Comparison of ENCODE assay signal across 8 mouse cellular contexts in genomic region chr1:87696358-87696757, GRCm38 (mm10). TPM values are rescaled to one million over a fixed set of nuclear protein-coding genes. Genes with fewer than 3 reads are reported as not detected.
DNase-seq lines count a peak whose midpoint lies in the region; ATAC-seq and TF ChIP-seq lines count a peak whose summit lies in the region.

No protein-coding gene starts in this region.

- no peak for DNase-seq in layer of hippocampus, adult 2 months (ENCODE audit: low spot score in 2 of 2)
- no peak for DNase-seq in layer of hippocampus, adult 9-10 months (ENCODE audit: low spot score)
- DNase-seq in lung, adult 18-20 months, result peak; percentile 16 to 21
- DNase-seq in thymus, adult 2 months, result peak; percentile 47
- DNase-seq in left cerebral cortex, adult 9 months (ENCODE audit: low spot score in 2 of 2), result no peak
- DNase-seq in Muller cell, postnatal 12 days (ENCODE audit: inconsistent ontology term), result no peak

- no peak overlapping the region for H3K4me3 ChIP-seq in layer of hippocampus, adult 2 months
- no peak overlapping the region for H3K4me3 ChIP-seq in bone marrow, adult 2 months (replicated peaks; ENCODE audit: control insufficient read depth, low read depth, low read length)
- H3K4me3 ChIP-seq in thymus, adult 2 months (ENCODE audit: control insufficient read depth, insufficient read depth, low read length), result no peak overlapping the region

- WGBS in bone marrow, adult 2 months, result 69% methylated on average over 5 of the region's 5 CpGs
- 89% methylated on average over 5 of the region's 5 CpGs for WGBS in thymus, adult 2 months

- H3K4me1 ChIP-seq in bone marrow, adult 2 months (ENCODE audit: control insufficient read depth, insufficient read depth, low read length), result no peaks in the 10 kb centered on the region
- no peaks in the 10 kb centered on the region for H3K4me1 ChIP-seq in thymus, adult 2 months (replicated peaks; ENCODE audit: control insufficient read depth, insufficient read depth, low read length)

- TF ChIP-seq POLR2A in bone marrow, adult 2 months (IDR thresholded peaks at IDR 0.05; ENCODE audit: borderline replicate concordance, control insufficient read depth, low read depth, low read length), result no peak
- no peak for TF ChIP-seq POLR2A in thymus, adult 2 months (IDR thresholded peaks at IDR 0.05; ENCODE audit: control insufficient read depth, extremely low read depth, insufficient read depth, low read length, poor library complexity)

- peak; percentile 64 for TF ChIP-seq CTCF in layer of hippocampus, adult 2 months (conservative IDR thresholded peaks at IDR 0.05)
- TF ChIP-seq CTCF in bone marrow, adult 2 months (IDR thresholded peaks at IDR 0.05; ENCODE audit: control insufficient read depth, insufficient read depth, low read length), result peak; percentile 63
- peak; percentile 63; the same call in 1 of the 2 replicates for TF ChIP-seq CTCF in thymus, adult 2 months (IDR thresholded peaks at IDR 0.05; ENCODE audit: borderline replicate concordance, control insufficient read depth, extremely low read depth, insufficient read depth, low read length, poor library complexity)

- ATAC-seq in activated CD4-positive, CD25-positive, alpha-beta regulatory T cell, adult 4 months, result no peak

- H3K36me3 ChIP-seq in thymus, adult 2 months (ENCODE audit: control insufficient read depth, insufficient read depth, low read length), result peaks cover 60% of the 10 kb centered on the region

- H3K27ac ChIP-seq in layer of hippocampus, adult 2 months, result no peak overlapping the region
- no peak overlapping the region for H3K27ac ChIP-seq in bone marrow, adult 2 months (ENCODE audit: control insufficient read depth, insufficient read depth, low read depth, low read length, poor library complexity)
- H3K27ac ChIP-seq in thymus, adult 2 months (ENCODE audit: control insufficient read depth, insufficient read depth, low read length), result no peak overlapping the region

- H3K27me3 ChIP-seq in thymus, adult 2 months (ENCODE audit: control insufficient read depth, insufficient read depth, low read length), result no peaks in the 10 kb centered on the region

RNA-seq across cellular contexts. Expression of gene Atg16l1, which starts 59.3 kb away (rescaled TPM):
- 10 to 100 TPM; 66.2 to 71.9 TPM for total RNA-seq in layer of hippocampus, adult 2 months (2021)
- polyA plus RNA-seq in bone marrow, adult 2 months (2011; ENCODE audit: insufficient read depth, insufficient read length, low replicate concordance, missing spikeins), result 17.4 and 36.9 TPM in 2 replicates
- 37.2 and 41.2 TPM in 2 replicates for polyA plus RNA-seq in thymus, adult 2 months (2012; rRNA removed)
- 10 to 100 TPM; 14.7 to 18.7 TPM for polyA plus RNA-seq in activated CD4-positive, CD25-positive, alpha-beta regulatory T cell, adult 4 months (2017; shearing (Covaris generic))

Comparison
In these comparisons a context has a peak if more than half of its experiments do, and no peak if none do; other contexts are left out.
1. DNase-seq: peak in lung, adult 18-20 months (2 of 2) and thymus, adult 2 months (single experiment); none in layer of hippocampus, adult 2 months (0 of 2), layer of hippocampus, adult 9-10 months (single experiment), left cerebral cortex, adult 9 months (0 of 2) and Muller cell, postnatal 12 days (single experiment).
2. Peak in every context shown above with its lines, with median percentiles within 50 percentile points of each other: CTCF ChIP-seq.